Mouse (Mus musculus) forebrain, embryonic 11.5 days (tissue): ENCODE measurements at regions not wholly inside any gene's neighbourhood (a gene's known extent, or its start where the extent isn't known, plus 50 kb on each side); places are given as distances from the start of the nearest gene placed in this dataset.

Experiments
- ATAC-seq: fragments of 200-750 bp; cut with Nextera tagmentation; replicated peaks from 2 replicates; pipeline ENCODE4 v1.8.0; 2017; ENCODE audit warnings: moderate TSS enrichment; ENCODE audit not compliant: low FRiP score
- DNase-seq: peaks from one replicate; pipeline ENCODE4 v3.0.0-alpha.2; 2017; ENCODE audit warnings: low spot score
- H3K27ac ChIP-seq: fragments of 300-500 bp; sonication (generic); 2 replicates; pipeline ENCODE4 v1.5.1; 2014; ENCODE audit warnings: low read depth, low read length
- H3K27me3 ChIP-seq: fragments of 300-500 bp; sonication (generic); 2 replicates; pipeline ENCODE4 v1.6.1; 2014; ENCODE audit warnings: mild to moderate bottlenecking, low read length, mixed read lengths; ENCODE audit not compliant: control insufficient read depth, insufficient read depth
- H3K36me3 ChIP-seq: fragments of 300-500 bp; sonication (generic); 2 replicates; pipeline ENCODE4 v1.6.1; 2014; ENCODE audit warnings: mild to moderate bottlenecking, low read length, moderate library complexity, mixed read lengths; ENCODE audit not compliant: control insufficient read depth, insufficient read depth
- H3K4me1 ChIP-seq: fragments of 300-500 bp; sonication (generic); replicated peaks from 2 replicates; pipeline ENCODE4 v1.6.1; 2014; ENCODE audit warnings: low read length, mixed read lengths; ENCODE audit not compliant: control insufficient read depth, insufficient read depth
- H3K4me2 ChIP-seq: fragments of 300-500 bp; sonication (generic); 2 replicates; pipeline ENCODE4 v1.6.1; 2014; ENCODE audit warnings: low read depth, mild to moderate bottlenecking, low read length, moderate library complexity, mixed read lengths; ENCODE audit not compliant: severe bottlenecking
- H3K4me3 ChIP-seq: fragments of 300-500 bp; sonication (generic); 2 replicates; pipeline ENCODE4 v1.5.1; 2014; ENCODE audit warnings: low read depth, low read length
- H3K9ac ChIP-seq: fragments of 300-500 bp; sonication (generic); 2 replicates; pipeline ENCODE4 v1.6.1; 2014; ENCODE audit warnings: low read length
- H3K9me3 ChIP-seq: fragments of 300-500 bp; sonication (generic); 2 replicates; pipeline ENCODE4 v1.6.1; 2016; ENCODE audit warnings: low read length, mixed read lengths; ENCODE audit not compliant: control insufficient read depth
- WGBS: fragments of 180-500 bp; shearing (Covaris S2); extraction: QIAGEN DNeasy Blood & Tissue Kit; methylation state at CpG from one replicate; pipeline ENCODE4 v1.1.7; 2014; 5-methylcytosine and 5-hydroxymethylcytosine counted together

DNA sequence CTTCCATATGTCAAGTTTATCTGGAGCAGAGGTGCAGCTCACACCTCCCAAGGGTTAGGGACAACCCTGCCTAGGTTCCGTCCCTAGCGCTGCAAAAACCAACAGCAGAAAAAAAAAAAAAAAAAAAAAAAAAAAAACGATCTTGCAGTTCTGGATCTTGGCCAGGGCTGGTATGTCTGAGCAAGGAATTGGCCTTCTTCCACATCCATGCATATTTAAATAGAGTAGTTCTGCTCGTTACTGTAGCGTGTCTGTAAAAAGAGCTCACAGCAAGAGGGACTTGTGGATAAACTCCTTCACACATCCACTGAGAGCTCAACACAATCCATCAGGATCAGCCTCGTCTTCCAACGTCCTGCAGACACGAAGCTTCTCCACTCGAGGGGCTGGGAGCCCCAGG, 639.4 kb upstream of the Adam5 start:
- ATAC-seq (no peak), DNase-seq (no peak)
- no peak overlapping the region for H3K27ac ChIP-seq
- 62% methylated on average over 9 of the region's 9 CpGs for WGBS
- peaks cover 14% of the 10 kb centered on the region for H3K4me1 ChIP-seq
- no peaks in the 10 kb centered on the region for H3K27me3 ChIP-seq
- no peaks in the 10 kb centered on the region for H3K9me3 ChIP-seq
- H3K9ac ChIP-seq: no peak overlapping the region
- no peaks in the 10 kb centered on the region for H3K36me3 ChIP-seq
- H3K4me3 ChIP-seq: no peak overlapping the region
- H3K4me2 ChIP-seq: no peak overlapping the region

DNA sequence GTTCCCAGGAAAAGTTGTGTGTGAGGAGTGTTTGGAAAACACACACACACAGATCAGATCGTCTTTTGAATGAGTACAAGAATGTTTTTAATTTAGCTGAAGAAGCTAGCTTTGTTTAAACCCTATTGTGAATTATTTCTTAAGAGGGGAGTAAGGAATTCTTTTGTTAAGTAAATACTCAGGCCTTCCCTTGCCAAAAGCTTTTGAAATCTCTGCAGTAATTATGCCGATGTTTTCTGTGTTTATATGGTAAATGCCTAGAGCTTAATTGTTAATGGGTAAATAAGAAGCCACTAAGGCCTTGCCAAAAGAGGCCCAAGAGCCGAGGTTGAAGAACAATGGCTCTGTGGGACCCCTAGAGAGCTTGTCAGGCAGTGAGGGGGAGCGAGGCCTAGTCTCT, 638.3 kb upstream of the Adam5 start:
- H3K27ac ChIP-seq: no peak overlapping the region

DNA sequence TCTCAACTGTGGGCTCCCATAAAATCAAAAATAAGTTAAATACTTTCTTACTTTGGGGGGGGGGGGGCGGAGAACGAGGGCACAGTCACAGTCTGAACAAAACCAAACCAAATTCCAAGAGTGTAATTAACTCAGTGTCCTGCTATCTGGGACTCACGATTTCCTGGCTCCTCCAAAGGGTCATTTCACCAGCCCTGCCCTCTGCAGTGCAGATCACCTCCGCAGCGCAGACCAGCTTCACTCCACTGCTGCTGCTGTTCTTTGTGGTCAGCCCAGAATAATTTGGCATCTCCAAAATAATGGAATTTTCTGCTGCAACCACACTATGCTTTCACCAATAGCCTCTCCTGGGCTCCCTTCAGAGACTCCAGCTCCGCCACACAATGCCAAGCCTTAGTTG, 631.5 kb upstream of the Adam5 start:
- H3K9ac ChIP-seq: no peak overlapping the region
- no peak overlapping the region for H3K4me3 ChIP-seq
- H3K4me1 ChIP-seq: no peaks in the 10 kb centered on the region
- H3K9me3 ChIP-seq: no peaks in the 10 kb centered on the region; the same call in 1 of the 2 replicates
- H3K27ac ChIP-seq: no peak overlapping the region
- WGBS: 64% methylated on average over 6 of the region's 6 CpGs
- ATAC-seq (no peak), DNase-seq (peak; percentile 20)
- H3K36me3 ChIP-seq: no peaks in the 10 kb centered on the region
- H3K27me3 ChIP-seq: no peaks in the 10 kb centered on the region
- no peak overlapping the region for H3K4me2 ChIP-seq

More for the DNA sequence above, 638.3 kb upstream of the Adam5 start:
- no peaks in the 10 kb centered on the region for H3K9me3 ChIP-seq
- H3K4me1 ChIP-seq: peaks cover 14% of the 10 kb centered on the region
- H3K36me3 ChIP-seq: no peaks in the 10 kb centered on the region
- H3K4me3 ChIP-seq: no peak overlapping the region
- WGBS: 7% methylated on average over 4 of the region's 4 CpGs
- DNase-seq (no peak), ATAC-seq (no peak)
- H3K27me3 ChIP-seq: no peaks in the 10 kb centered on the region
- H3K9ac ChIP-seq: no peak overlapping the region
- no peak overlapping the region for H3K4me2 ChIP-seq

DNA sequence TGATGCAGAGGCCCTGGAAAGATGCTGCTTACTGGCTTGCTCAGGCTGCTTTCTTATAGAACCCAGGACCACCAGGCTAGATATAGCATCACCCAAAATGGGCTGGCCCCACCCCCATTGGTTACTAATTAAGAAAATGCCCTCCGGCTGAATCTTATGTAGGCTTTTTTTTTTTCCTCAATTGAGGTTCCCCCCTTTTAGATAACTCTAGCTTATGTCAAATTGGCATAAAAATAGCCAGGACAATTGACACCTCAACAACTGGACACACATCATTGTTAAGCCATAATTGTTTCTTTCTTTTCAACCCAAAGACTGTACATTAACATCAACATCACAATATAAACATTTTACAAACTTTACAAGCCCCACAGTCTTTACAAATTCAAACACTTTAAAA, 630.8 kb upstream of the Adam5 start:
- WGBS: 63% methylated on average over 1 of the region's 1 CpGs
- no peak for ATAC-seq
- peak; percentile 24 for DNase-seq

DNA sequence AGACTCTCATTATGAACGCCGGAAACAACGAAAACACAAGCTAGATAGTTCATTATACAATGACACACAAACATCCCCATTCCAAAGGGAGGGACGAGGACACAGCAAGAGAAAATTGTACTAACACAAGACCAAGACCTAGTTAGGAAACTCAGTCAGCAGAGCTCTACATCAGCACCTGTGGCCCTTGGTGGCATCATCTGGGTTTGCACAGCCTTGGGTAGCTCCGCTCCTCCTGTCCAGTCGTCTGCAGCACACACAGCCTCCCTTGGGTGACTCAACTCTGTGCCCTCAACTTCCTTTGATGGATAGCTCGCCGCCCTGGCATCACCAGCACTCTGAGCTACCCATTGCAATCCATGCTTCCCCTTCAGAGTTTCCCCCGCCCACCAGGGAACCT, 629.7 kb upstream of the Adam5 start:
- H3K4me3 ChIP-seq: no peak overlapping the region
- H3K4me2 ChIP-seq: no peak overlapping the region
- H3K36me3 ChIP-seq: no peaks in the 10 kb centered on the region
- no peak overlapping the region for H3K9ac ChIP-seq
- 95% methylated on average over 9 of the region's 9 CpGs for WGBS
- no peaks in the 10 kb centered on the region; the same call in 1 of the 2 replicates for H3K9me3 ChIP-seq
- H3K4me1 ChIP-seq: no peaks in the 10 kb centered on the region
- no peaks in the 10 kb centered on the region for H3K27me3 ChIP-seq
- H3K27ac ChIP-seq: no peak overlapping the region
- DNase-seq: peak; percentile 9
- ATAC-seq: no peak

More for the DNA sequence above, 630.8 kb upstream of the Adam5 start:
- no peaks in the 10 kb centered on the region for H3K36me3 ChIP-seq
- no peaks in the 10 kb centered on the region for H3K27me3 ChIP-seq
- no peak overlapping the region for H3K27ac ChIP-seq
- H3K9me3 ChIP-seq: no peaks in the 10 kb centered on the region; the same call in 1 of the 2 replicates
- H3K9ac ChIP-seq: no peak overlapping the region
- H3K4me2 ChIP-seq: no peak overlapping the region
- no peaks in the 10 kb centered on the region for H3K4me1 ChIP-seq
- H3K4me3 ChIP-seq: no peak overlapping the region

DNA sequence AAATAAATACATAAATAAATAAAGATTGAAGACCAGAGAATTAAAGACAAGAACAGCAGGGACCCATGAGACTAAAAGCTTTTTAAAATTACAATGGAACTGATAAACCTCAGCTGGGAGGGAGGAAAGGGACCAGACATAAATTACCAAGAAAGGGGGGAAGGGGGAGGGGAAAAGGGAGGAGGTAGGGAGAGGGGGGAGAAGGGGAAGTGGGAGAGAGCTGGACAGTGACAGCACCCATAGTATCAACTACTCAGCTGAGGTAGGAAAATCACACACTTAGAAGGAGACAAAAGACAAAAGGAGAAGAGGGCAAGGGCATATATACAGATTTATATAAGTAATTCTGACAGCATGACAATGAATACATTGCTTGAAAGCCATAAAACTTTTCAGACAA, 626.4 kb upstream of the Adam5 start:
- Histone ChIP-seq H3K36me3 (no peaks in the 10 kb centered on the region), H3K9me3 (no peaks in the 10 kb centered on the region; the same call in 1 of the 2 replicates)

DNA sequence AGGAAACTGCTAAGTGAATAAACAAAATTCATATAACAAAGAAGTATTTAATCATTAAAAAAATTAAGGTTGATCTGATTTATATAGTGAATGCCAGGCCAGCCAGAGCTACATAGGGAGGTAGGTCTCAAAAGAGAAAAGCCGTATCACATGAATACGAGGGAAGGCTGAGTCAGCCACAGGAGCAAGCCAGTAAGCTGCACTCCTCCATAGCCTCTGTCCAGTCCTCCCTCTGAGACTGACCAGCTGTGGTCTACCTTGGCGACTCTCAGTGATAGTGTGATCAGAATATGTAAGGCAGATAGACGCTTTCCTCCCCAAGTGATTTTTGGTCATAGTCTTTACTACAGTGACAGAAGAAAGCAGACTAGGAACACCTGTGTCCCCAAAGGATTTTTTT, 625.4 kb upstream of the Adam5 start:
- WGBS: 83% methylated on average over 4 of the region's 4 CpGs
- ATAC-seq: no peak
- H3K9me3 ChIP-seq: no peaks in the 10 kb centered on the region; the same call in 1 of the 2 replicates
- H3K4me3 ChIP-seq: no peak overlapping the region
- no peaks in the 10 kb centered on the region for H3K4me1 ChIP-seq
- H3K36me3 ChIP-seq: no peaks in the 10 kb centered on the region
- H3K4me2 ChIP-seq: no peak overlapping the region
- H3K27me3 ChIP-seq: no peaks in the 10 kb centered on the region
- DNase-seq: peak; percentile 28
- no peak overlapping the region for H3K9ac ChIP-seq
- H3K27ac ChIP-seq: no peak overlapping the region

More for the DNA sequence above, 626.4 kb upstream of the Adam5 start:
- no peak for ATAC-seq
- H3K9ac ChIP-seq: no peak overlapping the region
- H3K27ac ChIP-seq: no peak overlapping the region
- H3K27me3 ChIP-seq: no peaks in the 10 kb centered on the region
- DNase-seq: peak; percentile 5
- H3K4me1 ChIP-seq: no peaks in the 10 kb centered on the region
- no peak overlapping the region for H3K4me2 ChIP-seq
- H3K4me3 ChIP-seq: no peak overlapping the region

DNA sequence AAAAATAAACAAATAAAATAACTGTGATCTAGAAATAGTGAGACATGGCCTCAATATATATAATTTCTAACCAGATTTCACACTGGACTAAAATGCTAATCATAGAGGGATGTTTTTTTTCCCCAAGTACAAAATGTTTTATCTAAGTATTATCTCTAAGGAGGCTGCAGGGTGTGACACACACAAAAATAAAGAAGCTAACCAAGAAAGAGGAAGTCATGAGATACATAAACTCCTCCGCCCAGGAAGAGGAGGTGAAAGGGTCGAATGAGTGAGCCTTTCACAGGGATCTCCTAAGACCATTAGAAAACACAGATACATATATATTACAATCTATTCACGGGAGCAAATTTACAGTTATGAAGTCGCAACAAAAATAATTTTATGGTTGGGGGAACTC, 623.7 kb upstream of the Adam5 start:
- WGBS: 88% methylated on average over 4 of the region's 4 CpGs
- Histone ChIP-seq H3K4me1 (no peaks in the 10 kb centered on the region), H3K9me3 (no peaks in the 10 kb centered on the region; the same call in 1 of the 2 replicates), H3K36me3 (no peaks in the 10 kb centered on the region), H3K4me2 (no peak overlapping the region), H3K27me3 (no peaks in the 10 kb centered on the region), H3K4me3 (no peak overlapping the region), H3K27ac (no peak overlapping the region), H3K9ac (no peak overlapping the region)
- ATAC-seq: no peak
- no peak for DNase-seq

DNA sequence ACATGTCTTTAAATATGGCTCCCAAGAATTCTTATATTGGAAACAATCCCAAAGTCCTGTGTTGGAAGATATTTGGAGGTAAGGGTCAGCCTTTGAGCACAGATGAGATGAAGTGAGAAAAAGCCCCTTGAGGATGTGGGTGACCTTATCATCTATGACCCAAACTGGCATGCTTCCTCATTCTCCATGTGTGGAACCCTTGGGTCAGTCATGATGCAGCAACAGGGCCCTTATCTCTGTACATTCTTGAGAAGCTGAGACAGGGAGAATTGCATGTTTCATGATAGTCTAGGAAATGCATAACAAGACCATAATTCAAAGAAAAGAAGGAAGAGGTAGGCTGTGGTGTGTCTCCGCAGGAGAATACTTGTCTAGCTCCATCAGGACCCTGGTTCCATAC, 621.8 kb upstream of the Adam5 start:
- H3K9ac ChIP-seq: no peak overlapping the region
- no peaks in the 10 kb centered on the region for H3K27me3 ChIP-seq
- no peak overlapping the region for H3K4me2 ChIP-seq
- no peak overlapping the region for H3K4me3 ChIP-seq
- DNase-seq: no peak
- H3K27ac ChIP-seq: no peak overlapping the region
- H3K36me3 ChIP-seq: no peaks in the 10 kb centered on the region
- no peaks in the 10 kb centered on the region for H3K4me1 ChIP-seq
- WGBS: 88% methylated on average over 1 of the region's 1 CpGs
- no peak for ATAC-seq
- no peaks in the 10 kb centered on the region for H3K9me3 ChIP-seq
